Mouse (Mus musculus) layer of hippocampus, adult 11-12 months (tissue): ENCODE measurements around the gene Ppp1r18.
A peak's percentile ranks its signal among the peaks of the same experiment; 100 is the strongest.

Source experiments
- DNase-seq: peaks from one replicate; pipeline ENCODE4 v3.0.0; 2022; ENCODE audit warnings: low spot score

The Ppp1r18 gene

GRCm38 (mm10) chr17:35865481-35866280, at the start of gene Ppp1r18:
TSS of gene Ppp1r18 (plus strand) at chr17:35865593.
- no peak for DNase-seq

- no peak for DNase-seq
Measured at GRCm38 (mm10) chr17:35815836-35816235, 49.6 kb upstream of the Ppp1r18 start.

- DNase-seq = no peak
Measured at GRCm38 (mm10) chr17:35816686-35817085, 48.7 kb upstream of the Ppp1r18 start.

- DNase-seq = no peak
Measured at GRCm38 (mm10) chr17:35817226-35817625, 48.2 kb upstream of the Ppp1r18 start.

- DNase-seq = no peak
Measured at GRCm38 (mm10) chr17:35820111-35820510, 45.3 kb upstream of the Ppp1r18 start.

GRCm38 (mm10) chr17:35821439-35822430, 43.7 kb upstream of the Ppp1r18 start, which contains the start of gene Ier3:
TSS of gene Ier3 (plus strand) at chr17:35821684.
- peak; percentile 65 for DNase-seq

- DNase-seq = no peak
Measured at GRCm38 (mm10) chr17:35822564-35822963, 42.8 kb upstream of the Ppp1r18 start.

- DNase-seq = peak; percentile 84
Measured at GRCm38 (mm10) chr17:35822964-35823937, 42.1 kb upstream of the Ppp1r18 start, which contains the start of gene Flot1. TSS of gene Flot1 (plus strand) at chr17:35823230.

GRCm38 (mm10) chr17:35824402-35824801, 41.0 kb upstream of the Ppp1r18 start:
- no peak for DNase-seq

GRCm38 (mm10) chr17:35825109-35825850, 40.1 kb upstream of the Ppp1r18 start:
- DNase-seq = no peak

GRCm38 (mm10) chr17:35829737-35830136, 35.7 kb upstream of the Ppp1r18 start:
- DNase-seq = peak; percentile 79

GRCm38 (mm10) chr17:35832400-35833238, 32.8 kb upstream of the Ppp1r18 start:
- no peak for DNase-seq

- no peak for DNase-seq
Measured at GRCm38 (mm10) chr17:35833239-35833751, 32.1 kb upstream of the Ppp1r18 start.

GRCm38 (mm10) chr17:35833894-35834293, 31.5 kb upstream of the Ppp1r18 start:
- no peak for DNase-seq

GRCm38 (mm10) chr17:35834696-35835422, 30.5 kb upstream of the Ppp1r18 start:
- no peak for DNase-seq

- no peak for DNase-seq
Measured at GRCm38 (mm10) chr17:35835424-35836140, 29.8 kb upstream of the Ppp1r18 start.

GRCm38 (mm10) chr17:35836178-35836965, 29.0 kb upstream of the Ppp1r18 start:
- peak; percentile 93 for DNase-seq
